Mouse (Mus musculus): Measurements from ENCODE around the gene Hist1h1c.
"Not testable (repeated sequence)": the region's sequence is repeated elsewhere in the genome, so short reads cannot be mapped to it uniquely, and the experiment has no call there.

Gene Hist1h1c

GRCm38 (mm10) chr13:23738677-23739068 lies at the start of gene Hist1h1c:
Hist1h1c (plus strand) TSS chr13:23738808.
- DNase-seq (ENCODE audit: extremely low read depth, low read depth, low spot score): no peak

GRCm38 (mm10) chr13:23688956-23689355 lies 49.7 kb upstream of the Hist1h1c start:
- no peak for DNase-seq (ENCODE audit: extremely low read depth, low read depth, low spot score)

GRCm38 (mm10) chr13:23689459-23689858 lies 49.1 kb upstream of the Hist1h1c start:
- no peak for DNase-seq (ENCODE audit: extremely low read depth, low read depth, low spot score)

GRCm38 (mm10) chr13:23693856-23694440 lies 44.7 kb upstream of the Hist1h1c start:
- DNase-seq (ENCODE audit: extremely low read depth, low read depth, low spot score): no peak

GRCm38 (mm10) chr13:23694956-23695355 lies 43.7 kb upstream of the Hist1h1c start:
- no peak for DNase-seq (ENCODE audit: extremely low read depth, low read depth, low spot score)

GRCm38 (mm10) chr13:23695514-23695913 lies 43.1 kb upstream of the Hist1h1c start, which contains the start of gene Hist1h1t:
Hist1h1t (plus strand) TSS chr13:23695814.
- no peak for DNase-seq (ENCODE audit: extremely low read depth, low read depth, low spot score)

GRCm38 (mm10) chr13:23696061-23696474 lies 42.5 kb upstream of the Hist1h1c start:
- DNase-seq (ENCODE audit: extremely low read depth, low read depth, low spot score): no peak

- DNase-seq (ENCODE audit: extremely low read depth, low read depth, low spot score): no peak
These were observed 40.9 kb upstream of the Hist1h1c start for GRCm38 (mm10) chr13:23697491-23698299.

GRCm38 (mm10) chr13:23698300-23698693 lies 40.3 kb upstream of the Hist1h1c start, which contains the start of gene Hist1h4c:
Hist1h4c (minus strand) TSS chr13:23698454.
- peak; percentile 80 for DNase-seq (ENCODE audit: extremely low read depth, low read depth, low spot score)

- DNase-seq (ENCODE audit: extremely low read depth, low read depth, low spot score): no peak
These were observed 39.6 kb upstream of the Hist1h1c start for GRCm38 (mm10) chr13:23698996-23699395.

GRCm38 (mm10) chr13:23699767-23700166 lies 38.8 kb upstream of the Hist1h1c start:
- no peak for DNase-seq (ENCODE audit: extremely low read depth, low read depth, low spot score)

- DNase-seq (ENCODE audit: extremely low read depth, low read depth, low spot score): no peak
These were observed 37.7 kb upstream of the Hist1h1c start for GRCm38 (mm10) chr13:23700786-23701520.

- DNase-seq (ENCODE audit: extremely low read depth, low read depth, low spot score): no peak
These were observed 36.4 kb upstream of the Hist1h1c start for GRCm38 (mm10) chr13:23702220-23702619.

- not testable (repeated sequence) for DNase-seq (ENCODE audit: extremely low read depth, low read depth, low spot score)
These were observed 35.8 kb upstream of the Hist1h1c start for GRCm38 (mm10) chr13:23702801-23703200.

GRCm38 (mm10) chr13:23705751-23706356 lies 32.8 kb upstream of the Hist1h1c start:
- DNase-seq (ENCODE audit: extremely low read depth, low read depth, low spot score): no peak

- no peak for DNase-seq (ENCODE audit: extremely low read depth, low read depth, low spot score)
These were observed 31.8 kb upstream of the Hist1h1c start for GRCm38 (mm10) chr13:23706771-23707170.

- DNase-seq (ENCODE audit: extremely low read depth, low read depth, low spot score): no peak
These were observed 30.6 kb upstream of the Hist1h1c start for GRCm38 (mm10) chr13:23708041-23708440.

GRCm38 (mm10) chr13:23708654-23709053 lies 30.0 kb upstream of the Hist1h1c start:
- DNase-seq (ENCODE audit: extremely low read depth, low read depth, low spot score): no peak

GRCm38 (mm10) chr13:23709714-23710373 lies 28.8 kb upstream of the Hist1h1c start:
- no peak for DNase-seq (ENCODE audit: extremely low read depth, low read depth, low spot score)

- DNase-seq (ENCODE audit: extremely low read depth, low read depth, low spot score): no peak
These were observed 28.1 kb upstream of the Hist1h1c start, which contains the start of gene Hfe for GRCm38 (mm10) chr13:23710374-23711089. Hfe (minus strand) TSS chr13:23710854.
